Mouse (Mus musculus) testis, adult 2 months (tissue): ENCODE results near the gene 2010300C02Rik. TPM values are rescaled to one million over a fixed set of nuclear protein-coding genes. Genes with fewer than 3 reads are reported as not detected.

Source experiments
- H3K27ac ChIP-seq: fragments of 200-500 bp; 2 replicates; pipeline ENCODE4 v1.5.1; 2012; ENCODE audit warnings: low read depth, low read length; ENCODE audit not compliant: control insufficient read depth, insufficient read depth
- H3K27me3 ChIP-seq: fragments of 200-500 bp; 2 replicates; pipeline ENCODE4 v1.6.1; 2012; ENCODE audit warnings: mild to moderate bottlenecking, low read length, moderate library complexity; ENCODE audit not compliant: control insufficient read depth, insufficient read depth
- H3K36me3 ChIP-seq: fragments of 200-500 bp; 2 replicates; pipeline ENCODE4 v1.6.1; 2012; ENCODE audit warnings: mild to moderate bottlenecking, low read length; ENCODE audit not compliant: control insufficient read depth, insufficient read depth
- H3K4me1 ChIP-seq: fragments of 200-500 bp; 2 replicates; pipeline ENCODE4 v1.6.1; 2012; ENCODE audit warnings: low read length; ENCODE audit not compliant: control insufficient read depth, insufficient read depth
- H3K4me3 ChIP-seq: fragments of 200-500 bp; 2 replicates; pipeline ENCODE4 v1.5.1; 2012; ENCODE audit warnings: low read depth, mild to moderate bottlenecking, low read length, moderate library complexity, mixed read lengths; ENCODE audit not compliant: control insufficient read depth
- CTCF ChIP-seq: fragments of 200-500 bp; IDR thresholded peaks from 2 replicates; pipeline ENCODE4 v1.5.1; 2012; ENCODE audit warnings: low read depth, mild to moderate bottlenecking, inconsistent platforms, low read length, moderate library complexity; ENCODE audit not compliant: control insufficient read depth, insufficient read depth, insufficient replicate concordance
- POLR2A ChIP-seq: fragments of 200-500 bp; IDR thresholded peaks from 2 replicates; pipeline ENCODE4 v1.6.1; 2012; ENCODE audit warnings: low read depth, mild to moderate bottlenecking, inconsistent platforms, low read length, moderate library complexity; ENCODE audit not compliant: control insufficient read depth
- polyA plus RNA-seq: library from polyadenylated mRNA; depleted of rRNA; stranded (reverse); fragments of >200 nt; gene quantifications from 2 replicates; pipeline ENCODE4 v1.2.3, GENCODE M21; 2012; rRNA removed

2010300C02Rik gene
- polyA plus RNA-seq, 1 experiment = 2.2 TPM

DNA sequence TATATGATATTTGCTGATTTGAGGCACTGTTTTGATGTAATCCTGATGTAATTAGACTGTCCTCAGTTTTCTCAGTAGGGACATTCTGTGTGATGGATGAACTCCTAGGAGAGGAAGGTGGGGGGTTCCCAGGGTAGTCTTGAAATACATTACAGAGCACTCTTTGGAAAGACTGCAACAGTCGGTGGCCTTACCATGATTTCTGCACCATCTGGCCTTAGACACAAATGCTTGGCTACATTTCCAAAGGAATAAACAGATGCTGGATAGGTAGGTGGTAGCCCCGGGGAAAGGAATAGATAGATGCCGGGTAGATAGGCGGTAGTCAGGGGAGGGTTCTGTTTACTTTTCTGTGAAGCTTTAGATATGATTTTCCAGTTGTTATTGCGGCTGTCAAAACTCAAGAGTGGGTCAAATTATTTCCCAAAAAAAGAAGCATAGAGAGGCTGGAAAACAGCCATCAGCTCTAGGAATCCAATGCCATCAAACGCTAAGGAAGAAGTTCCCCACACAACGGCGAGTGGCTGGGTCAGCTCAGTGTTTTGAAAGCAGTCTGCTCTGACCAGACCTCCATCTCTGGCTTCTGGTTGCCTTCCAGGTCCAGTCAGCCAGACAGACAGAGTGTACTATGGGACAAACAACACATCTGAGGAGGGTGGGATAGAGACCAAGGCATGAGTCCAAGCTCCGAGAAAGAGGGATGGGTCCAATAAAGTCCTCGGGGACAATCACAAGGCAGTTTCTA, 147.2 kb downstream of the 2010300C02Rik start:
- H3K27me3 ChIP-seq = no peaks in the 10 kb centered on the region
- H3K27ac ChIP-seq = no peak overlapping the region
- no peaks in the 10 kb centered on the region for H3K36me3 ChIP-seq
- no peaks in the 10 kb centered on the region for H3K4me1 ChIP-seq
- no peak overlapping the region for H3K4me3 ChIP-seq
- TF ChIP-seq POLR2A (no peak), CTCF (no peak)

GRCm38 (mm10) chr1:37568379-37568778, 151.5 kb downstream of the 2010300C02Rik start:
- TF ChIP-seq CTCF = no peak
- TF ChIP-seq POLR2A = no peak
- H3K27ac ChIP-seq = no peak overlapping the region
- H3K36me3 ChIP-seq = no peaks in the 10 kb centered on the region
- H3K4me3 ChIP-seq = no peak overlapping the region
- no peaks in the 10 kb centered on the region for H3K4me1 ChIP-seq
- H3K27me3 ChIP-seq = no peaks in the 10 kb centered on the region

DNA sequence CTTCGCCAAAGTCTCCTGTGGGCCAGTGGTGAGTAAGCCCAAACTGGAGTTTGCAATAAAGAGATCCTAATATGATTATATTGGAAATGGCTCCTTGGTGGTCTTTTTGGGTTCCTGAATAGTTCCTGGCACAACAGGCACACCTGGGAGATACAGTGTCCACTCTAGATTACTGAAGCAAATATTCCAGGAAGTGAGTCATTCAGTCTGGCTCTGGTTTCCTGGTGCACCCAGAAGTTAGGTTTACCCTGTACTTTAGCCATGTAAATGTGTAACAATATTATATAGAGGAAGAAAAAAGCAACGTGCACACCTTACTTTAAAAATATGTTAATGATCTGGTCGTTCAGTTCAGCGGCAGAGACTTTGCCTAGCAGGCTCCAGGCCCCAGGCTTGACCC, 153.1 kb downstream of the 2010300C02Rik start:
- Histone ChIP-seq H3K27me3 (no peaks in the 10 kb centered on the region), H3K4me3 (no peak overlapping the region), H3K27ac (no peak overlapping the region), H3K36me3 (no peaks in the 10 kb centered on the region), H3K4me1 (no peaks in the 10 kb centered on the region)
- no peak for TF ChIP-seq CTCF

DNA sequence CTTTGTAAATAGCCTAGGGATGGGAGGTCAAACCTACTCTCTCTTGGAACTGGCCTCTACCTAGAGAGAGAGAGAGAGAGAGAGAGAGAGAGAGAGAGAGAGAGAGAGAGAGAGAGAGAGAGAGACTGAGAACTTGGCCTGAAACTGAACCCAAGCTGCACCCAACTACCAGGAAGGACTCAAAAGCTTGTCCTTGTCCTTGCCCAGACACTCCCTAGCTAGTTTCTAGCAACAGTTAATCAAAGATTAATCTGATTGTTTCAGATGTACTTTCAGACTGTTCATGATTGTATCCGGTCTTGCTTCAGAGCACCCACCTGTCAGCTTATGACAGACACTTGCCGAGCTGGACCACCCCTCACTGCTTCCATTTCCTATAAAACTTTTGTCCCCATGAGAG, 153.5 kb downstream of the 2010300C02Rik start:
- Histone ChIP-seq H3K27ac (no peak overlapping the region), H3K4me1 (no peaks in the 10 kb centered on the region), H3K27me3 (no peaks in the 10 kb centered on the region), H3K36me3 (no peaks in the 10 kb centered on the region), H3K4me3 (no peak overlapping the region)
- no peak for TF ChIP-seq POLR2A
- TF ChIP-seq CTCF = no peak

- no peak overlapping the region for H3K4me3 ChIP-seq
- no peak overlapping the region for H3K27ac ChIP-seq
- no peaks in the 10 kb centered on the region for H3K4me1 ChIP-seq
- H3K36me3 ChIP-seq = no peaks in the 10 kb centered on the region
- TF ChIP-seq CTCF (no peak), POLR2A (no peak)
- no peaks in the 10 kb centered on the region for H3K27me3 ChIP-seq
Measured at GRCm38 (mm10) chr1:37565396-37565795, 154.5 kb downstream of the 2010300C02Rik start.

DNA sequence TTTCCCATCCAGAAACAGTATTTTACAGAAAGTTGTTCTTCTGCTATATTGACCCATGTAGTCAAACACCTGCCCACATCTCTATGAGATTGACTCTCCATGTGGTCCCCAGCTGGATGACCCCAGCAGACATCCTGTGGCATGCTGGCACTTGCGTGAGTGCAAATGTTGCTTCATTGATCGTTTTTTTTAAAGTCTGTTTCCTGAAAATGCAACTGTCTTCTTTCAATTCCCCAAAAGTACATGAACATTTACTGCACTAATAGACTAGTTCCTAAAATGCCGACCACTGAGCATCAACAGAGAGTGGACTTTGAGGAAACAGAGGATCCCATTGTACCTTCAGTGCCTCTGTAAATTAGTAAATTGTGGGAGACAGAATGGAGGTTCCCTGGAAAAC, 157.9 kb downstream of the 2010300C02Rik start:
- Histone ChIP-seq H3K4me3 (no peak overlapping the region), H3K4me1 (no peaks in the 10 kb centered on the region), H3K27ac (no peak overlapping the region), H3K27me3 (no peaks in the 10 kb centered on the region), H3K36me3 (no peaks in the 10 kb centered on the region)
- TF ChIP-seq POLR2A = no peak
- TF ChIP-seq CTCF = no peak

Other genes starting within 250 kb of the 2010300C02Rik start
- 2.9 and 3.2 TPM in 2 replicates for gene Mgat4a, start 179.1 kb downstream of the 2010300C02Rik start, polyA plus RNA-seq
- 31.1 and 36.4 TPM in 2 replicates for gene Tsga10, start 146.3 kb upstream of the 2010300C02Rik start, polyA plus RNA-seq
- gene Lipt1, start 151.7 kb upstream of the 2010300C02Rik start, polyA plus RNA-seq = 2.8 and 3.3 TPM in 2 replicates
- 1.2 and 1.8 TPM in 2 replicates for gene Mitd1, start 170.3 kb upstream of the 2010300C02Rik start, polyA plus RNA-seq
- 64.9 and 71.3 TPM in 2 replicates for gene Mrpl30, start 170.4 kb upstream of the 2010300C02Rik start, polyA plus RNA-seq
- gene Lyg2, start 196.4 kb upstream of the 2010300C02Rik start, polyA plus RNA-seq = not detected in 2 replicates
- gene Lyg1, start 237.7 kb upstream of the 2010300C02Rik start, polyA plus RNA-seq = not detected in 2 replicates